Mouse (Mus musculus): ENCODE measurements at regions not wholly inside any gene's neighbourhood (a gene's known extent, or its start where the extent isn't known, plus 50 kb on each side); places are given as distances from the start of the nearest gene placed in this dataset.

GRCm38 (mm10) chr3:48546669-48547068 is 1210.5 kb downstream of the Pcdh18 start:
- no peak for TF ChIP-seq CTCF (IDR thresholded peaks at IDR 0.05; ENCODE audit: low read depth)
- TF ChIP-seq EP300 (IDR thresholded peaks at IDR 0.05; ENCODE audit: low read depth), result no peak

Data from liver, embryonic 14.5 days (tissue).